10 mouse cellular contexts compared by ENCODE assay signal in genomic region chr8:48776081-48776480, GRCm38 (mm10).
DNase-seq lines count a peak whose midpoint lies in the region; ATAC-seq and TF ChIP-seq lines count a peak whose summit lies in the region.
"Had no signal": no experiment of that assay in that cellular context is flagged by ENCODE, and none has a peak within 500 bp of the region (broad histone marks: within the 10 kb centered on the region; RNA-seq: fewer than 3 reads in every experiment).

No protein-coding gene starts in this region.

- no peak overlapping the region for H3K9ac ChIP-seq in lung, postnatal 0 days (replicated peaks; ENCODE audit: low read depth)
- no peak overlapping the region for H3K9ac ChIP-seq in limb, embryonic 12.5 days (replicated peaks)

- 49% methylated on average over 9 of the region's 9 CpGs for WGBS in lung, postnatal 0 days
- WGBS in limb, embryonic 12.5 days: 49% methylated on average over 9 of the region's 9 CpGs

- 0 out of 2 replicates have a peak, but pooled peaks cover 11% of the 10 kb centered on the region for H3K27me3 ChIP-seq in lung, postnatal 0 days (replicated peaks; ENCODE audit: insufficient read depth, low read length)
- H3K27me3 ChIP-seq in limb, embryonic 12.5 days: no peaks in the 10 kb centered on the region

- peak; percentile 35 for DNase-seq in embryo, embryonic 10 days (ENCODE audit: low spot score)
- no peak for DNase-seq in embryo, embryonic 9.5 days (ENCODE audit: extremely low spot score)
- DNase-seq in lung, postnatal 0 days (ENCODE audit: low spot score): peak; percentile 5
- no peak for DNase-seq in lung, adult 18-20 months
- no peak for DNase-seq in cerebellum, postnatal 14 days
- no peak for DNase-seq in spleen, postnatal 14 days (ENCODE audit: low spot score in 2 of 2)
- DNase-seq in layer of hippocampus, postnatal 14 days (ENCODE audit: low spot score in 2 of 2): no peak
- DNase-seq: cerebellum, adult 11-12 months; gastrocnemius, postnatal 25 days had no signal

- H3K4me2 ChIP-seq in lung, postnatal 0 days (replicated peaks; ENCODE audit: low read depth, low read length): no peak overlapping the region
- peak overlapping the region; percentile 40; the same call in 1 of the 2 replicates for H3K4me2 ChIP-seq in limb, embryonic 12.5 days

- H3K36me3 ChIP-seq in lung, postnatal 0 days (ENCODE audit: insufficient read depth, low read length): no peaks in the 10 kb centered on the region
- no peaks in the 10 kb centered on the region for H3K36me3 ChIP-seq in limb, embryonic 12.5 days

- no peaks in the 10 kb centered on the region for H3K4me1 ChIP-seq in lung, postnatal 0 days (ENCODE audit: insufficient read depth, low read depth, low read length)
- H3K4me1 ChIP-seq in limb, embryonic 12.5 days (replicated peaks): peaks cover 21% of the 10 kb centered on the region

- TF ChIP-seq EP300 in lung, postnatal 0 days (IDR thresholded peaks at IDR 0.05): no peak

- no peak overlapping the region for H3K27ac ChIP-seq in lung, postnatal 0 days (ENCODE audit: low read length)
- peak overlapping the region; percentile 26; the same call in 1 of the 2 replicates for H3K27ac ChIP-seq in limb, embryonic 12.5 days

- H3K4me3 ChIP-seq in lung, postnatal 0 days (ENCODE audit: low read depth, low read length): no peak overlapping the region
- no peak overlapping the region for H3K4me3 ChIP-seq in limb, embryonic 12.5 days (replicated peaks)

- no peak for TF ChIP-seq CTCF in lung, postnatal 0 days (IDR thresholded peaks at IDR 0.05)

- no peaks in the 10 kb centered on the region for H3K9me3 ChIP-seq in lung, postnatal 0 days (ENCODE audit: low read length)
- H3K9me3 ChIP-seq in limb, embryonic 12.5 days: no peaks in the 10 kb centered on the region

- no peak for ATAC-seq in lung, postnatal 0 days
- no peak for ATAC-seq in limb, embryonic 12.5 days (ENCODE audit: insufficient number of reproducible peaks, insufficient read depth, low FRiP score, low TSS enrichment, low read depth)

Comparison
In these comparisons a context has a peak if more than half of its experiments do, and no peak if none do; other contexts are left out.
1. DNase-seq: peak in embryo, embryonic 10 days (single experiment) and lung, postnatal 0 days (single experiment); none in embryo, embryonic 9.5 days (single experiment), lung, adult 18-20 months (0 of 2), cerebellum, postnatal 14 days (0 of 2), spleen, postnatal 14 days (0 of 2) and layer of hippocampus, postnatal 14 days (0 of 2).